Mouse (Mus musculus) spleen, adult 2 months (tissue): Measurements from ENCODE around the gene Zfp3.
A peak's percentile ranks its signal among the peaks of the same experiment; 100 is the strongest.

ENCODE experiments used
- CTCF ChIP-seq: fragments of 200-500 bp; IDR thresholded peaks from 2 replicates; pipeline ENCODE4 v1.5.1; 2011; ENCODE audit warnings: mild to moderate bottlenecking, inconsistent platforms; ENCODE audit not compliant: insufficient read depth, insufficient read length, insufficient replicate concordance; ENCODE audit errors: extremely low read depth
- POLR2A ChIP-seq: fragments of 200-500 bp; IDR thresholded peaks from 2 replicates; pipeline ENCODE4 v1.6.1; 2011; ENCODE audit warnings: low read depth, low read length, inconsistent platforms

DNA sequence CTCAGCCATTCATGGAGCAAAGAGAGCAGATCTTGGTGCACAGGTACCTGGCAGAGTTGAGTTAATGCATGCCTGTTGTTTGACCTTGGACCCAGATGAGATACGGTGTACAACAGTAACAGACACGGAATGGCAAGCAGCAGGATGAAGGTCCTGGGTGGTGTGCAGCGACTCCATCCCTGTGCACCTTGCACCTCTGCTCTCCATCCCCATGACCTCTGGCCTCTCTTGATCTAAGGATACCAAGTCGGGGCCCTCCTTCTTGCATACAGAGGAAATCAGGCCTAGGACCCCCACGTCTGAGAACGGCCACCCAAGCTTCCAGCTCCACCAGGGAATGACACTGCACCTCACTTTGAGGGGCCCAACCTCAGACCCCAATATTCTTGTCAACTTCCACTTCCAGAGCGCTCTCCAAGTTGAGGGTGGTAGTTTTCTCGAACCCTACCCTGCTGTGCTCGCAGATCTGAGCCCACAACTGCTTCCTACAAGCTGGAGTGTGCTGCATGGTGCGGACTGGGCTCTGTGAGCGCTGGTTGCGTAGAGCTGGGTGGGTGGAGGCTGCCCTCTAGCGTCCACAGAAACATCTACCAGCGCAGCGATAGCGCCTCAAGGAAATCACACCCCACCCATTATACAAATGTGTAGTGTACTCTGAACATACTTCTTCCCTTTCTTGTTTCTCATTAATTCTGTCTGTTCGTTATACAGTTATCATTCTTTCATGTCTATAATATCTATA is 13.0 kb downstream of the Zfp3 start:
- TF ChIP-seq CTCF, result peak; percentile 96
- TF ChIP-seq POLR2A, result no peak
